Mouse (Mus musculus): ENCODE results near the gene Cd1d1. TPM values are rescaled to one million over a fixed set of nuclear protein-coding genes. Genes with fewer than 3 reads are reported as not detected.
"Not testable (repeated sequence)": the region's sequence is repeated elsewhere in the genome, so short reads cannot be mapped to it uniquely, and the experiment has no call there.

The Cd1d1 gene
- total and polyA plus RNA-seq, 2 experiments from 2014 or later = 50.5 to 62.7 TPM

GRCm38 (mm10) chr3:87030855-87031254 lies 31.6 kb upstream of the Cd1d1 start:
- 14% methylated on average over 6 of the region's 6 CpGs for WGBS
- H3K9me3 ChIP-seq (replicated peaks; ENCODE audit: control insufficient read depth, low read length) = no peaks in the 10 kb centered on the region

GRCm38 (mm10) chr3:87017707-87018106 lies 18.5 kb upstream of the Cd1d1 start:
- Histone ChIP-seq H3K4me1 (ENCODE audit: control insufficient read depth, insufficient read depth) (no peaks in the 10 kb centered on the region), H3K9me3 (replicated peaks; ENCODE audit: control insufficient read depth, low read length) (no peaks in the 10 kb centered on the region), H3K27ac (ENCODE audit: low read depth) (no peak overlapping the region), H3K27me3 (ENCODE audit: control insufficient read depth, insufficient read depth, low read length) (no peaks in the 10 kb centered on the region), H3K9ac (replicated peaks; ENCODE audit: low read depth, low read length) (no peak overlapping the region), H3K4me3 (ENCODE audit: low read depth, low read length) (no peak overlapping the region), H3K4me2 (ENCODE audit: low read depth, low read length) (no peak overlapping the region), H3K36me3 (replicated peaks; ENCODE audit: control insufficient read depth, insufficient read depth, low read length) (no peaks in the 10 kb centered on the region)
- no peak for ATAC-seq (ENCODE audit: insufficient read depth, low read depth)
- DNase-seq (ENCODE audit: low spot score) = no peak
- TF ChIP-seq CTCF (IDR thresholded peaks at IDR 0.05; ENCODE audit: low read depth) (no peak), EP300 (IDR thresholded peaks at IDR 0.05; ENCODE audit: low read depth) (no peak)
- 58% methylated on average over 2 of the region's 2 CpGs for WGBS

More at GRCm38 (mm10) chr3:87030855-87031254, 31.6 kb upstream of the Cd1d1 start:
- no peak overlapping the region for H3K4me2 ChIP-seq (ENCODE audit: low read depth, low read length)
- H3K4me3 ChIP-seq (ENCODE audit: low read depth, low read length) = no peak overlapping the region
- H3K9ac ChIP-seq (replicated peaks; ENCODE audit: low read depth, low read length) = no peak overlapping the region
- ATAC-seq (ENCODE audit: insufficient read depth, low read depth) (0 out of 2 replicates have a peak, but pooled peaks have one; percentile 30), DNase-seq (ENCODE audit: low spot score) (peak; percentile 58)
- no peak overlapping the region for H3K27ac ChIP-seq (ENCODE audit: low read depth)
- no peaks in the 10 kb centered on the region for H3K4me1 ChIP-seq (ENCODE audit: control insufficient read depth, insufficient read depth)
- no peaks in the 10 kb centered on the region for H3K36me3 ChIP-seq (replicated peaks; ENCODE audit: control insufficient read depth, insufficient read depth, low read length)
- TF ChIP-seq CTCF (IDR thresholded peaks at IDR 0.05; ENCODE audit: low read depth) = peak; percentile 91
- TF ChIP-seq EP300 (IDR thresholded peaks at IDR 0.05; ENCODE audit: low read depth) = no peak
- no peaks in the 10 kb centered on the region for H3K27me3 ChIP-seq (ENCODE audit: control insufficient read depth, insufficient read depth, low read length)

DNA sequence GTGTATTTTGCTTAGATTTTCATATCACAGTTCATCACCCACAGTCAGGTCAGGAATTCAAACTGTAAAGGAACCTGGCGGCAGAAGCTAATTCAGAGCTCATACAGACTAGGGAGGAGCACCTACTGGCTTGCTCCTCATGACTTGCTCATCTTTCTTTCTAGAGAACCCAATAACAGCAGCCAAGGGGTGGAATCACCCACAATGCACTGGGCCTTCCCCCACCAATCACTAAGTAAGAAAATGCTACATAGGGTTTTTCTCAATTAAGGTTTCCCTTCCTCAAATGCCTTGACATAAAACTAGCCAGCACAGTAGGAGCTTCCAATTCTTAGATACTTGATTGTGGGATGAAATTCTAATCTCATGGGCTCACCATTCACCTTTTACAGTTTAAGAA lies 17.8 kb upstream of the Cd1d1 start:
- H3K9ac ChIP-seq (replicated peaks; ENCODE audit: low read depth, low read length) = no peak overlapping the region
- WGBS = 83% methylated on average over 1 of the region's 1 CpGs
- H3K27me3 ChIP-seq (ENCODE audit: control insufficient read depth, insufficient read depth, low read length) = no peaks in the 10 kb centered on the region
- H3K27ac ChIP-seq (ENCODE audit: low read depth) = no peak overlapping the region
- H3K9me3 ChIP-seq (replicated peaks; ENCODE audit: control insufficient read depth, low read length) = no peaks in the 10 kb centered on the region
- H3K36me3 ChIP-seq (replicated peaks; ENCODE audit: control insufficient read depth, insufficient read depth, low read length) = no peaks in the 10 kb centered on the region
- ATAC-seq (ENCODE audit: insufficient read depth, low read depth) (no peak), DNase-seq (ENCODE audit: low spot score) (no peak)
- H3K4me2 ChIP-seq (ENCODE audit: low read depth, low read length) = no peak overlapping the region
- H3K4me3 ChIP-seq (ENCODE audit: low read depth, low read length) = no peak overlapping the region
- H3K4me1 ChIP-seq (ENCODE audit: control insufficient read depth, insufficient read depth) = no peaks in the 10 kb centered on the region
- TF ChIP-seq EP300 (IDR thresholded peaks at IDR 0.05; ENCODE audit: low read depth) = no peak
- TF ChIP-seq CTCF (IDR thresholded peaks at IDR 0.05; ENCODE audit: low read depth) = no peak

GRCm38 (mm10) chr3:87015931-87016330 lies 16.7 kb upstream of the Cd1d1 start:
- ATAC-seq (ENCODE audit: insufficient read depth, low read depth) = no peak
- no peak for DNase-seq (ENCODE audit: low spot score)
- H3K27ac ChIP-seq (ENCODE audit: low read depth) = no peak overlapping the region
- no peaks in the 10 kb centered on the region for H3K4me1 ChIP-seq (ENCODE audit: control insufficient read depth, insufficient read depth)
- TF ChIP-seq EP300 (IDR thresholded peaks at IDR 0.05; ENCODE audit: low read depth) = no peak
- TF ChIP-seq CTCF (IDR thresholded peaks at IDR 0.05; ENCODE audit: low read depth) = no peak
- no peaks in the 10 kb centered on the region for H3K27me3 ChIP-seq (ENCODE audit: control insufficient read depth, insufficient read depth, low read length)
- H3K4me3 ChIP-seq (ENCODE audit: low read depth, low read length) = no peak overlapping the region
- no peak overlapping the region for H3K9ac ChIP-seq (replicated peaks; ENCODE audit: low read depth, low read length)
- WGBS = 46% methylated on average over 4 of the region's 4 CpGs
- no peaks in the 10 kb centered on the region for H3K9me3 ChIP-seq (replicated peaks; ENCODE audit: control insufficient read depth, low read length)
- H3K36me3 ChIP-seq (replicated peaks; ENCODE audit: control insufficient read depth, insufficient read depth, low read length) = no peaks in the 10 kb centered on the region
- H3K4me2 ChIP-seq (ENCODE audit: low read depth, low read length) = no peak overlapping the region

GRCm38 (mm10) chr3:87012406-87012805 lies 13.2 kb upstream of the Cd1d1 start:
- not testable (repeated sequence) for H3K4me1 ChIP-seq (ENCODE audit: control insufficient read depth, insufficient read depth); H3K9ac ChIP-seq (replicated peaks; ENCODE audit: low read depth, low read length); H3K36me3 ChIP-seq (replicated peaks; ENCODE audit: control insufficient read depth, insufficient read depth, low read length); H3K4me3 ChIP-seq (ENCODE audit: low read depth, low read length); H3K27me3 ChIP-seq (ENCODE audit: control insufficient read depth, insufficient read depth, low read length); H3K9me3 ChIP-seq (replicated peaks; ENCODE audit: control insufficient read depth, low read length); ATAC-seq (ENCODE audit: insufficient read depth, low read depth); DNase-seq (ENCODE audit: low spot score); H3K27ac ChIP-seq (ENCODE audit: low read depth); H3K4me2 ChIP-seq (ENCODE audit: low read depth, low read length)
- WGBS = 49% methylated on average over 3 of the region's 3 CpGs

DNA sequence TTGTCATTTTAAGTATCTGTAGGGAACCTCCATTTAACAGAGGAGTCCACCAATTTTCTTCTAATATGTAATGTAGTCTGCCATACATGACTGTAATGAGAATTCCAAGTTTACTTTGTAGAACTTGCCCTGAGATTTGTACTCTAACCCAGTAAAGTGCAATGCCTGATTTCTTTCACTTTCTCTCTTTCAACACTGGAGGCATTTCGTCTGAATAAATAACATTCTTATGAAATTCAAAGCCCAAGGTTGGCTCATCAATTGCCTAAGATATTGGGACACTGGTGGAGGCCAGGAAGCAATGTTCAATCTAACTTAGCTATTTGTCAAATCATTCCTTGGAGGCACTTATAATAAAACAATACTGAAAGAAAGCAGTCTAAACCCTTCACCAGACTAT lies 9.0 kb upstream of the Cd1d1 start:
- not testable (repeated sequence) for H3K9ac ChIP-seq (replicated peaks; ENCODE audit: low read depth, low read length); H3K36me3 ChIP-seq (replicated peaks; ENCODE audit: control insufficient read depth, insufficient read depth, low read length); DNase-seq (ENCODE audit: low spot score); H3K4me3 ChIP-seq (ENCODE audit: low read depth, low read length); H3K27ac ChIP-seq (ENCODE audit: low read depth); H3K4me1 ChIP-seq (ENCODE audit: control insufficient read depth, insufficient read depth); ATAC-seq (ENCODE audit: insufficient read depth, low read depth); H3K4me2 ChIP-seq (ENCODE audit: low read depth, low read length); H3K9me3 ChIP-seq (replicated peaks; ENCODE audit: control insufficient read depth, low read length); H3K27me3 ChIP-seq (ENCODE audit: control insufficient read depth, insufficient read depth, low read length)
- WGBS = 53% methylated on average over 1 of the region's 1 CpGs
